Mouse (Mus musculus) embryo, embryonic 9.5 days (tissue): Measurements from ENCODE around the gene Ermard.
"Not testable (repeated sequence)": the region's sequence is repeated elsewhere in the genome, so short reads cannot be mapped to it uniquely, and the experiment has no call there.

ENCODE experiments used
- DNase-seq: peaks from one replicate; pipeline ENCODE4 v3.0.0-alpha.2; 2017; ENCODE audit errors: extremely low spot score

Ermard gene

DNA sequence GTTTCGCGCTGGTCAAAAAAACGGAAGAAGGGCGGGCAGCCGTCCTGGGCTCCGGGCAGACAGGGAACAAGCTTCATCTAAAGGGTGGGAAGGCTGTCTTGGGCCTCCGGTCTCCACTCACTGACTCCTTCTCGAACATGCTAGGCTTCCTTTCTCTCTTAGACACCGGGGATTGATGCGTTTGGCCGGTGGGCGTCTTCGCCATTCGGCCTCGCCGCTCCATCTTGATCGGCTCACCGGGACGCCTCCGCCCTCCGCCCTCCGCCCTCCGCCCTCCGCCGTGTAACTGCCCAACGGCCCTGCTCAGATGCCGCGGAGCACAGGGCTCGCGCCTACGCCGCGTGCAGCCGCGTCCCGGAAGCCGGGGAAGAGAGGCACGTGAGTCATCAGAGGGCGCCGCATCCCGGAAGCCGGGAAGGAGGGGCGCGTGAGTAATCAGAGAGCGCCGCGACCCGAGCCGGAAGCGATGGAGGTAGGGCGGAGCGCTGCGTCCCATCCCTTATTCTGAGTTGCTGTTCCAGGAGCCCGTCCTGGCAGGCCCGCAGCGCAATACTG, at the start of gene Ermard, which contains the start of the genes Tcte3 and Gm3448:
Gene Ermard, plus strand, starts transcription at position 34 of the 555 bp plus-strand sequence.
Gene Tcte3, minus strand, starts transcription at position 314 of the 555 bp plus-strand sequence.
Gene Gm3448, minus strand, starts transcription at position 363 of the 555 bp plus-strand sequence.
- DNase-seq, result not testable (repeated sequence)

DNA sequence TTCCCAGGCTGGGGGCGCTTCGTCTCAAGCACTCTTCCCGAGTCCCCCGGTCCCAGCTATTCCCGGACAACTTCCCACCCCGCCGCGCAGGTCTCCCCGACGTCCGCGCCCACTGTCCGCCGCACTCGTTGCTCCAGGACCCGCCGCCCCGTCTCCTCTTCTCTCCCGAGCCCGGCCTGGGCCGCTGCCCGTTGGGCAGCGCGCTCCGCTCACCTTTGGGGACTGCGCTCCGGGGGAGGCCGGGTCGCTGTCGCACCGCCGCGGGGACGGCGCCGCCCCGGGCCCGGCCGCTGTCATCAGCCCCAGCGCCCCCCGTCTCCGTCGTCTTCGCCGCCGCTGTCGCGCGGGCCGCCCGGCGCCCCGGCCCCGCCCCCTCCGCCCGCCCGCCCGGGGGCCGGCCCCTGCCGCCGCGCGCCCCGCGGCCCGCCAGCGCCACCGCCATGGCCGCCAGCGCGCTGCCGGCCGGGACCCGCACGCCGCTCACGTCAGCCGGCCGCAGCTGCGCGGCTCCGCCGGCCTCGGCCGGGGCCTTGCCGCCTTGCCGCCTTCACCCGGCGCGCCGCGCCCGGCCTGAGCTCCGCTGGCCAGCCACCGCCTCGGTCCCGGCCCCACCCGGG, 48.4 kb upstream of the Ermard start:
- DNase-seq, result not testable (repeated sequence)

DNA sequence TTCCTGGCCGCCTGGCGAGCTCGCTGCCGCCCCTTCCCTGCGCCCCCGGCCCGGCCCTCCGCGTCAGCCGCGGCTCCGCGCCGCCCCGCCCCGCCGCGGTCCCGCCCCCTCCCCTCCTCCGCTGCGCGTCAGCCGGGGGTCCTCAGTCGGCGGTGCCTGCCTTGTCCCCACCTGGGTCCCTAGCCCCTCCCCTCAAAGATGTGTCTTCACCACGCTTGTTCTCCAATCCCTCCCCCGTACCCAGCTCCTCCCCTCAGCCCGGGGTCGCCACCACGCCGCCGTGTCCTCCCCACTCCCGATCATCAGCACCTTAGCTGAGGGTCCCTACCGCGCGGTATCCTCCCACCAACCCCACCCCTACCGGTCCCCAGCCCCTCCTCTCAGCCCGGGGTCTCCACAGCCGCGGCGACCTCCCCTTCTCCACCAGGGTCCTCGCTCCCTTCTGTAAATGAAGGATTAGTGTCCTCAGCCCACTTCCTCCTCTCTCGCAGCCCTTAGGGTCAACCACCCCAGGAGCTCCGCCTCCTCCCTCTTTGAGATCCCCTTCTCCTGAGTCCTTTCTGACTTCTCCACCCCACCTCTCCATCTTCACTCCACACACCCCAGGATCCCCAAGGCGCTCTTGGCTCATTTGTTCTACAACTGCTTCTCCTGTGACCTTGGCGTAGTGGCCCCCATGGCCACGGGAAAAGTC, 47.7 kb upstream of the Ermard start:
- not testable (repeated sequence) for DNase-seq

DNA sequence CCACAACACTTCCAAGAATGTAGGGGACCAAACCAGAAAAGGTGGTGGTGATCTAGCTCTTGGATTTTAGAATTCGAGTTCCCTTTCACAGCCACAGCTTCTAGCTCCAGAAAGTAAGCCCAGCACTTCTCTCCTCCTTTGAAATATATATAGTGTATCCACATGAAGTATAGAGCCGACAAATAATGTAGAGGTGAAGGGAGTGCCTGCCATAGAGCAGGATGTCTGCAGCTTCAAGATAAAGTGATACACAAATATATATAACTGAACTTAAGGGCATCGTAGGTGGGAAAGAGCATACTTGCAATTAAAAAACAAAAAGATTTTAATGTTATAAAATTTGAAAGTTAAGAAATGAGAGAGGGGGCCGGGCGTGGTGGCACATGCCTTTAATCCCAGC, 46.9 kb upstream of the Ermard start:
- not testable (repeated sequence) for DNase-seq

DNA sequence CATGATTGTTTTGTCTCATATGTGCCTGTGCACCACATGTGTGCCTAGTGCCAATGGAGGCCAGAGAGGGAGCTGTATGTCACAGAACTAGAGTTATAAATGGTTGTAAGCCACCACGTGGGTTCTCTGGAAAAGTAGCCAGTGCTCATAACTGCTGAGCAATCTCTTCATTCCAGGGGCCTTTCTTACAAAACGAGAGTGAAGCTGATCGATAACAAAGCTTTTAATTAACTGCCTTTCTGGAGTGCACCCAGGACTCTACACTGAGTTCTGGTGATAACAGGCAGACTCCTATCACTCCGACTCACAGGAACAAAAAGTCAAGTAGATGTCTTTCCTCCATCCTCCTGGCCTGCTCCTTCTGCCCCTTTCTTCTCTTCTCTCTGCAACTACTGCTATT, 41.0 kb upstream of the Ermard start:
- DNase-seq, result not testable (repeated sequence)

DNA sequence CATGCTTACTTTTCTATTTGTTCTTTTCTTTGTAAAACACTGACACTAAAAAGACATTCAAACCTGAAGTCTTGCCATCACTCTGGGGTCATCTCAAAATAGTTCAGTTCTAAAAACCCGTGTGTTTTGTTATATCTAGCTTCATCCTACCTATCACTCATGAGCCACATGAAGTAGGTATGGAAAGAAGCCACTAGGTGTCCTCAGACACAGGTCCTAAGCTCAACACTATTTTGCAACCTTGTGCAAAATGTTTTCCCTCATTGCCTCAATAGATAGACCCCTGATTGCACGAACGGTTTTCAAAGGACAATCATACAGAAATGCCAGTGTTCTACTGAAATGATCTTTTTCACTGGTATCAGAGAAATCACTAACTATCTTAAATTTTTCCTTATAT, 31.9 kb upstream of the Ermard start:
- not testable (repeated sequence) for DNase-seq

DNA sequence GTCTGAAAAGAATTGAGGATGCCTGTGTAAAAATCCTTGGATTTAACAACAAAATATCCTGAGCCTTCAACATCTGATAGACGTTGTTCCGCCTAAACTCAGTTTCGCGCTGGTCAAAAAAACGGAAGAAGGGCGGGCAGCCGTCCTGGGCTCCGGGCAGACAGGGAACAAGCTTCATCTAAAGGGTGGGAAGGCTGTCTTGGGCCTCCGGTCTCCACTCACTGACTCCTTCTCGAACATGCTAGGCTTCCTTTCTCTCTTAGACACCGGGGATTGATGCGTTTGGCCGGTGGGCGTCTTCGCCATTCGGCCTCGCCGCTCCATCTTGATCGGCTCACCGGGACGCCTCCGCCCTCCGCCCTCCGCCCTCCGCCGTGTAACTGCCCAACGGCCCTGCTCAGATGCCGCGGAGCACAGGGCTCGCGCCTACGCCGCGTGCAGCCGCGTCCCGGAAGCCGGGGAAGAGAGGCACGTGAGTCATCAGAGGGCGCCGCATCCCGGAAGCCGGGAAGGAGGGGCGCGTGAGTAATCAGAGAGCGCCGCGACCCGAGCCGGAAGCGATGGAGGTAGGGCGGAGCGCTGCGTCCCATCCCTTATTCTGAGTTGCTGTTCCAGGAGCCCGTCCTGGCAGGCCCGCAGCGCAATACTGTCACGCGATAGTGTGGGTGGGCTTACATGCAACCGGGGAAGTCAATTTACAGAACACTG, 31.1 kb upstream of the Ermard start, which contains the start of gene Gm3435:
Gene Gm3435, plus strand, starts transcription at position 471 of the 708 bp plus-strand sequence.
- not testable (repeated sequence) for DNase-seq

DNA sequence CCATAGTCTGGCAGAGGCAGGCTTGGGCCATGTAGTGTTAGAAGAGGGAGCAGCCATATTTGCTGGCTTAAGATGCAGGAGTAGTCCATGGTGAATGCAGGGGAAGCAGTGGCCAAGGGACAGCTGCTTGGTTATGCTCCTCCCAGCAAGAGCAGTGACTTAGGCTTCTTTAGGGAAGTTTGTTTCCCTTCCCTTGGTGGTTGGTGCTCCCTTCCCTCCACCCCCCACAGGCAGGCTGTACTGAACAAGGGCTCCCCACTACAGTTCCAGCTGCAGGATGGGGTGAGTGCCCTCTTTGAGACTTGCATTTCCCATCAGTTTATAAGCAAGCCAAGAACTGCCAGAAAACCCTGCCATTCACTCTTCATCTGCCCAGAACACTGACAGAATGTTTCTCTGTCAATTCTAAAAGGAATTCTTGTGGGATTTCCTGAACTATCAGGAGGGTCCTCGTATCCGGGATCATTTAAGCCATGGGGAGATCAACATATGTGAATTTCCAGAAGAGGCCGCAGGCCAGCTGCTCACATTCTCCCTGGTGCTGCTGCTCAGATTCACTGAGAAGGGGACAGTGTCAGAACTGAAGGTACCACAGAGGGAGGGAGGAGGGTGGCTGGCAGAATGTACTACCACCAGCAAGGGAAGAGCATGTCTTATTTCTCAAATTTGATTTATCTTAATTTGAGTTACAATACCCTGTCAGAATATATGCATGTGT, 19.3 kb upstream of the Ermard start:
- DNase-seq, result not testable (repeated sequence)

DNA sequence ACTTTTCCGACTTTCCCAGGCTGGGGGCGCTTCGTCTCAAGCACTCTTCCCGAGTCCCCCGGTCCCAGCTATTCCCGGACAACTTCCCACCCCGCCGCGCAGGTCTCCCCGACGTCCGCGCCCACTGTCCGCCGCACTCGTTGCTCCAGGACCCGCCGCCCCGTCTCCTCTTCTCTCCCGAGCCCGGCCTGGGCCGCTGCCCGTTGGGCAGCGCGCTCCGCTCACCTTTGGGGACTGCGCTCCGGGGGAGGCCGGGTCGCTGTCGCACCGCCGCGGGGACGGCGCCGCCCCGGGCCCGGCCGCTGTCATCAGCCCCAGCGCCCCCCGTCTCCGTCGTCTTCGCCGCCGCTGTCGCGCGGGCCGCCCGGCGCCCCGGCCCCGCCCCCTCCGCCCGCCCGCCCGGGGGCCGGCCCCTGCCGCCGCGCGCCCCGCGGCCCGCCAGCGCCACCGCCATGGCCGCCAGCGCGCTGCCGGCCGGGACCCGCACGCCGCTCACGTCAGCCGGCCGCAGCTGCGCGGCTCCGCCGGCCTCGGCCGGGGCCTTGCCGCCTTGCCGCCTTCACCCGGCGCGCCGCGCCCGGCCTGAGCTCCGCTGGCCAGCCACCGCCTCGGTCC, 17.0 kb upstream of the Ermard start:
- not testable (repeated sequence) for DNase-seq

DNA sequence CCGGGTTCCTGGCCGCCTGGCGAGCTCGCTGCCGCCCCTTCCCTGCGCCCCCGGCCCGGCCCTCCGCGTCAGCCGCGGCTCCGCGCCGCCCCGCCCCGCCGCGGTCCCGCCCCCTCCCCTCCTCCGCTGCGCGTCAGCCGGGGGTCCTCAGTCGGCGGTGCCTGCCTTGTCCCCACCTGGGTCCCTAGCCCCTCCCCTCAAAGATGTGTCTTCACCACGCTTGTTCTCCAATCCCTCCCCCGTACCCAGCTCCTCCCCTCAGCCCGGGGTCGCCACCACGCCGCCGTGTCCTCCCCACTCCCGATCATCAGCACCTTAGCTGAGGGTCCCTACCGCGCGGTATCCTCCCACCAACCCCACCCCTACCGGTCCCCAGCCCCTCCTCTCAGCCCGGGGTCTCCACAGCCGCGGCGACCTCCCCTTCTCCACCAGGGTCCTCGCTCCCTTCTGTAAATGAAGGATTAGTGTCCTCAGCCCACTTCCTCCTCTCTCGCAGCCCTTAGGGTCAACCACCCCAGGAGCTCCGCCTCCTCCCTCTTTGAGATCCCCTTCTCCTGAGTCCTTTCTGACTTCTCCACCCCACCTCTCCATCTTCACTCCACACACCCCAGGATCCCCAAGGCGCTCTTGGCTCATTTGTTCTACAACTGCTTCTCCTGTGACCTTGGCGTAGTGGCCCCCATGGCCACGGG, 16.4 kb upstream of the Ermard start:
- not testable (repeated sequence) for DNase-seq

DNA sequence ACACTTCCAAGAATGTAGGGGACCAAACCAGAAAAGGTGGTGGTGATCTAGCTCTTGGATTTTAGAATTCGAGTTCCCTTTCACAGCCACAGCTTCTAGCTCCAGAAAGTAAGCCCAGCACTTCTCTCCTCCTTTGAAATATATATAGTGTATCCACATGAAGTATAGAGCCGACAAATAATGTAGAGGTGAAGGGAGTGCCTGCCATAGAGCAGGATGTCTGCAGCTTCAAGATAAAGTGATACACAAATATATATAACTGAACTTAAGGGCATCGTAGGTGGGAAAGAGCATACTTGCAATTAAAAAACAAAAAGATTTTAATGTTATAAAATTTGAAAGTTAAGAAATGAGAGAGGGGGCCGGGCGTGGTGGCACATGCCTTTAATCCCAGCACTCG, 15.5 kb upstream of the Ermard start:
- not testable (repeated sequence) for DNase-seq

DNA sequence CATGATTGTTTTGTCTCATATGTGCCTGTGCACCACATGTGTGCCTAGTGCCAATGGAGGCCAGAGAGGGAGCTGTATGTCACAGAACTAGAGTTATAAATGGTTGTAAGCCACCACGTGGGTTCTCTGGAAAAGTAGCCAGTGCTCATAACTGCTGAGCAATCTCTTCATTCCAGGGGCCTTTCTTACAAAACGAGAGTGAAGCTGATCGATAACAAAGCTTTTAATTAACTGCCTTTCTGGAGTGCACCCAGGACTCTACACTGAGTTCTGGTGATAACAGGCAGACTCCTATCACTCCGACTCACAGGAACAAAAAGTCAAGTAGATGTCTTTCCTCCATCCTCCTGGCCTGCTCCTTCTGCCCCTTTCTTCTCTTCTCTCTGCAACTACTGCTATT, 9.6 kb upstream of the Ermard start:
- not testable (repeated sequence) for DNase-seq

DNA sequence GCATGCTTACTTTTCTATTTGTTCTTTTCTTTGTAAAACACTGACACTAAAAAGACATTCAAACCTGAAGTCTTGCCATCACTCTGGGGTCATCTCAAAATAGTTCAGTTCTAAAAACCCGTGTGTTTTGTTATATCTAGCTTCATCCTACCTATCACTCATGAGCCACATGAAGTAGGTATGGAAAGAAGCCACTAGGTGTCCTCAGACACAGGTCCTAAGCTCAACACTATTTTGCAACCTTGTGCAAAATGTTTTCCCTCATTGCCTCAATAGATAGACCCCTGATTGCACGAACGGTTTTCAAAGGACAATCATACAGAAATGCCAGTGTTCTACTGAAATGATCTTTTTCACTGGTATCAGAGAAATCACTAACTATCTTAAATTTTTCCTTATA, 553 bp upstream of the Ermard start:
- DNase-seq, result not testable (repeated sequence)

DNA sequence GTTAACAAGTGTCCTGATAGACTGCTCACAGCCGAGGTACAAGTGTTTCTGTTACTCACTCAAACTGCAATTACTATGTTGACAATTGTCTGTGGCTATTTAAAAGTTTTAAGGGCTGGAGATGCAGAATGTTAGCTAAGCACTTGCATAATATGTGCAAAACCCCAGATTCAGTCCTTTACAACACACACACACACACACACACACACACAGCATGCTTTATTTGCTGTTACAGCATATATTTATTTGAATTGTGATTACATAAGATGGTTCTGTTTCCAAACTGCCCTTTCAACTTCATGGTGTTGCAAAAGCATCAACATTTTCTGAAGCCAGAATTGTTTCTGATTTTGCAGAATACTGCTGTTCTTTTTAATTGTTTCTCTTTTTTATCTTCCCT, 9.3 kb downstream of the Ermard start:
- DNase-seq, result not testable (repeated sequence)

DNA sequence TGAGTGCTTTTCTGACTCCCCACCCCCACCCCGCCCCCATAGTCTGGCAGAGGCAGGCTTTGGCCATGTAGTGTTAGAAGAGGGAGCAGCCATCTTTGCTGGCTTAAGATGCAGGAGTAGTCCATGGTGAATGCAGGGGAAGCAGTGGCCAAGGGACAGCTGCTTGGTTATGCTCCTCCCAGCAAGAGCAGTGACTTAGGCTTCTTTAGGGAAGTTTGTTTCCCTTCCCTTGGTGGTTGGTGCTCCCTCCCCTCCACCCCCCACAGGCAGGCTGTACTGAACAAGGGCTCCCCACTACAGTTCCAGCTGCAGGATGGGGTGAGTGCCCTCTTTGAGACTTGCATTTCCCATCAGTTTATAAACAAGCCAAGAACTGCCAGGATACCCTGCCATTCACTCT, 11.8 kb downstream of the Ermard start:
- DNase-seq, result not testable (repeated sequence)

DNA sequence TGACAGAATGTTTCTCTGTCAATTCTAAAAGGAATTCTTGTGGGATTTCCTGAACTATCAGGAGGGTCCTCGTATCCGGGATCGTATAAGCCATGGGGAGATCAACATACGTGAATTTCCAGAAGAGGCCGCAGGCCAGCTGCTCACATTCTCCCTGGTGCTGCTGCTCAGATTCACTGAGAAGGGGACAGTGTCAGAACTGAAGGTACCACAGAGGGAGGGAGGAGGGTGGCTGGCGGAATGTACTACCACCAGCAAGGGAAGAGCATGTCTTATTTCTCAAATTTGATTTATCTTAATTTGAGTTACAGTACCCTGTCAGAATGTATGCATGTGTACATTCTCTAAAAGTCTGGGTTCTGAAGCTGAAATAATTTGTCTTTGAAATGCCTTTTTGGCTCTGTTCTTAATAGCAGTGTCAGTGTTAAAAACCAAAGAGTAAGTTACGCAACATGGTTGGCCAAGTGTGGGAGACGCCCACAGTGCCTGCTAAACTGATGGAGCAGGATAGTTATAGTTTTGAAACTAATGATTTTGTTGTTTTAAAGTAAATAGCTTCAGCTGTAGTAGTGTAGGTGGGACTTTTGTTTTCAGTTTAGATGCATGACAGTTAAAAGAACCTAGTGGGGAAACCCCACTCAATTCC, 12.3 kb downstream of the Ermard start:
- not testable (repeated sequence) for DNase-seq

DNA sequence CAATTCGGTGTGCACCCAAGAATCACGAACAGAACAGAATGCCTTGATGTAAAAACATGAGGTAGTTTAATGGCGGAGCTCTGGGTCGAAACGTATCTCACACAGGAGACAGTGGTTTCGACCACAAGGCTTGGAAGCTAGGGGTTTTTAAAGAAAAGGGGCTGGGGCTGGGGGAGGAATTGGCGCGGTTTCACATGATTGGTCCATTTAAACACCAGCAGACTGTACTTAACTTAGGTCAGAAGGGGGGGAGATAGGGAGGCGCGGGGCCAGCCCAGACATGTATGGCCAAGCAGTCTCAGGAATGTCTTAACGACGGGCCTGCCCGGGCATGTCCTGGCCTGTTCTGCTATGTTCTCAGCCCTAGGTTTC, 12.8 kb downstream of the Ermard start:
- DNase-seq, result not testable (repeated sequence)

DNA sequence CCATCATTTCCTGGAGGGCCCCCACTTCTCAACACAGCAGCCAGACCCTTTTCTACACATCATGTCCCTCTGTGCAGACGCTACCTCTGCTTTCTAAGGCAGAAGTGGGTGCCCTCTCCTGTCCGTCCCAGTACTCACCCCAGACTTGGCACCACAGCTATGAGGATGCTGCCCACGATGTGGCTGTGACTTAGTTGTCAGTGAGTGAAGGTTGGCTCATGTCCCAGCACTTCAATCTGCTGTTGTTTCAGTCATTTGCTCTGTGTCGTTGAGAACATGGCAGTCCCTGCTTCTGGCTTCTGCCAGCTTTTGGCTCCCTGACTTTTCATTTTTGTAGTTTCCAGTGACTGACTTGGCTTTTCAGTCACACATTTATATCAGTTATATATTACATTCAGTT, 14.9 kb downstream of the Ermard start:
- DNase-seq, result no peak

DNA sequence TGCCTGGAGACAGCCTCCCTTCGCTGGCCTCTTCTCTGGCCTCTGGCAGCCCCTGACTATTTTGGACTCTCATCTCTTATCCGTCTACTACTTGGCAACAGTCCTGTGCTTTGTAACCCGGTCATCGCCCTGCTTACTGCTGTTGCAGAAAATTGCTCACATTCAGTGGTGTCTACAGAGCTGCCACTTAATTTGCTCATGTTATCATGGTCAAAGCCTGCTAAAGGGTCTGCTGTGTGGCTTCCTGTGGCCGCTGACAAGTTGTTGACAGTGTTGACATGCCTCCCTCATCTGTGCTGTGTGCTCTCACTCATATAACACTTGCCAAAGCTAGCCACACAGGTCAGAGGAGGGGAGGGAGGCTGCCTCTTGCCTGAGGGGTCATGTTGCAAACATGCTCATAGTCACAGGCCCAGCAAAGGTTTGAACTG, 17.2 kb downstream of the Ermard start:
- no peak for DNase-seq

DNA sequence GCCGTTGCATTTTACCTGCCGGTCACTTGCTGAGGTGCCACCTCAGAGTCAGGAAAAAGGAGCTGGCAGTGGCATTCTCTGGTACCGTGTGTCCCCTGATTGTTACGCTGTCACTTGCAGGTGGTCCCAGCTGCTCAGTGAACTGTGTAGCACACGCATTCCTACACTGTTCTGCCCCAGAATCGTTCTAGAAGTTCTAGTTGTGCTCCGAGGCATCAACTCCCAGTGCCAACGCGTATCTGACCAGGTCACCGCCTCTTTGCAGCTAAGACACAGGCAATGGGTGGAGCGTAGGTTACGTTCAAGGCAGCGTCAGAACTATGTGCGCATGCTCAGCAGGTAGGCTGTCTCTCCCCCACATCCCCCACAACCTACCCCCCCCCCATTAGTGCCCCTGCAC, 18.6 kb downstream of the Ermard start:
- no peak for DNase-seq
